Mouse (Mus musculus) heart, embryonic 15.5 days (tissue): ENCODE data around the gene Ren1. TPM values are rescaled to one million over a fixed set of nuclear protein-coding genes. Genes with fewer than 3 reads are reported as not detected.
"Not testable (repeated sequence)": the region's sequence is repeated elsewhere in the genome, so short reads cannot be mapped to it uniquely, and the experiment has no call there.

Source experiments
- ATAC-seq: fragments of 200-750 bp; cut with Nextera tagmentation; replicated peaks from 2 replicates; pipeline ENCODE4 v1.8.0; 2017; ENCODE audit warnings: low read depth, moderate TSS enrichment; ENCODE audit not compliant: insufficient number of reproducible peaks, insufficient read depth, low FRiP score
- H3K27ac ChIP-seq: fragments of 300-500 bp; sonication (generic); 2 replicates; pipeline ENCODE4 v1.5.1; 2015; ENCODE audit warnings: mild to moderate bottlenecking, inconsistent platforms
- H3K27me3 ChIP-seq: fragments of 300-500 bp; sonication (generic); 2 replicates; pipeline ENCODE4 v1.6.1; 2015; ENCODE audit warnings: inconsistent platforms
- H3K36me3 ChIP-seq: fragments of 300-500 bp; sonication (generic); 2 replicates; pipeline ENCODE4 v1.6.1; 2015; ENCODE audit warnings: mild to moderate bottlenecking, inconsistent platforms
- H3K4me1 ChIP-seq: fragments of 300-500 bp; sonication (generic); replicated peaks from 2 replicates; pipeline ENCODE4 v1.6.1; 2015; ENCODE audit warnings: inconsistent platforms
- H3K4me2 ChIP-seq: fragments of 300-500 bp; sonication (generic); 2 replicates; pipeline ENCODE4 v1.6.1; 2015; ENCODE audit warnings: inconsistent platforms, mild to moderate bottlenecking, moderate library complexity
- H3K4me3 ChIP-seq: fragments of 300-500 bp; sonication (generic); 2 replicates; pipeline ENCODE4 v1.5.1; 2015; ENCODE audit warnings: mild to moderate bottlenecking, inconsistent platforms
- H3K9ac ChIP-seq: fragments of 300-500 bp; sonication (generic); 2 replicates; pipeline ENCODE4 v1.6.1; 2015; ENCODE audit warnings: mild to moderate bottlenecking, inconsistent platforms
- H3K9me3 ChIP-seq: fragments of 300-500 bp; sonication (generic); replicated peaks from 2 replicates; pipeline ENCODE4 v1.6.1; 2016; ENCODE audit warnings: inconsistent platforms
- WGBS: fragments of 180-500 bp; shearing (Covaris S2); methylation state at CpG from one replicate; pipeline ENCODE4 v1.1.7; 2015; ENCODE audit warnings: mixed read lengths; 5-methylcytosine and 5-hydroxymethylcytosine counted together
- polyA plus RNA-seq: library from polyadenylated mRNA; unstranded; fragments of >200 nt; fragmentation: Nextera tagmentation; extraction: Ambion mirVana; gene quantifications from 2 replicates; pipeline ENCODE4 v1.2.1, GENCODE M21; 2015

Ren1 gene
- polyA plus RNA-seq, 1 experiment from 2014 or later, result 0.30 TPM

DNA sequence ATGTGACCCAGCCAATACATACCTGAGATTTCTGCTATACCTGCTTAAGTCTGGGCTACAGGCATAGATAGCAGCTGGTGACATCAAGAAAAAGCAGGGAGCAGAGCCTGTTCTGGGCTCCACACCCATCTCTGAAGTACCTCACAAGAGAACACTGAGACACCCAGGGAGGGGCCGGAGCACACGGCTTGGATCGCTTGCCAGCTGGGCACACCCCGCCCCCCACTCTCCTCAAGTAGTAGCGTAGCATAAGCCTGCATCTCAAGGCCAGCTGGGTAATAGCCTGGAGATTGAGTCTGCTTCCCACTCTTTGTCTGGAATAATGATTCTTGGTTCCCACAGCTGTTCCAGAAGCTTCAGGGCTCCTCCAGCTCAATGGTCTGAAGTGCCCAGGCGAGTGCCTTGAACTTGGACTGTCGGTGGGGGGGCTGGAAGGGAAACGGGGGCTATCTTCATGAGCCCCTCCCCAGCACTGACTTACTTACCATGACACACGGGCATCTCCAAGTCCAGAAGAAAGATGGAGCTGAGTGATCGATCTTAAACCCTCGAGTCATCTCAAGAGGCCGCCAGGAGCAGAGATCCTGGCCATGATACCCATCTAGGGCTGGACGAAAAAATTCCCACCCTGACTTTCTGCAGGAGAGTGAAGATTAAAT, 28.9 kb upstream of the Ren1 start, which contains the start of gene Kiss1:
Gene Kiss1 (plus strand): TSS at position 609 of the 659 bp plus-strand sequence.
- WGBS, result 79% methylated on average over 13 of the region's 13 CpGs
- ATAC-seq, result no peak
- Histone ChIP-seq H3K4me2 (no peak within 1 kb of the TSS), H3K27ac (no peak within 1 kb of the TSS), H3K9me3 (0 out of 2 replicates have a peak, but pooled peaks cover 3% of the 10 kb centered on the region), H3K9ac (no peak within 1 kb of the TSS), H3K36me3 (no peaks in the 10 kb centered on the region), H3K27me3 (0 out of 2 replicates have a peak, but pooled peaks cover 3% of the 10 kb centered on the region), H3K4me3 (no peak within 1 kb of the TSS), H3K4me1 (no peaks in the 10 kb centered on the region)

DNA sequence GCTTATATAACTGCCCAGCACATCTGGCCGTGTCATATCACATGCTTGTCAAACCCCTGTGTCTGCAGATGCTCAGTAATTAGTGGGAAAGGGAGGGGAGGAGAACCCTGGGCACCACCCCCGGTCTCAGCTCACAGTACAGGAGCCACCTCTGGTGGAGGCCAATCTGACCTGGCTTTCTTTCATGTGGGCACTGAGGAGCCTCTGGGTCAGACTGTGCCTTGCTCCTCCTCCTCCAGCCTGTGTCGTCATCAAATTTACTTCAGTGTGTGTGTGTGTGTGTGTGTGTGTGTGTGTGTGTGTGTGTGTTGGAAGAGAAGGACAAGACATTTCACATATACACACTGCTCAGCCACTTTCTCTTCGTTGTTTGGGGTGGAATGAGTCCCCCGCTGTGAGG, 27.0 kb upstream of the Ren1 start:
- WGBS, result 37% methylated on average over 5 of the region's 5 CpGs
- Histone ChIP-seq H3K27ac (no peak overlapping the region), H3K4me3 (no peak overlapping the region), H3K4me2 (no peak overlapping the region), H3K4me1 (no peaks in the 10 kb centered on the region), H3K9ac (no peak overlapping the region), H3K9me3 (0 out of 2 replicates have a peak, but pooled peaks cover 2% of the 10 kb centered on the region), H3K36me3 (no peaks in the 10 kb centered on the region), H3K27me3 (peaks cover 13% of the 10 kb centered on the region)
- no peak for ATAC-seq

DNA sequence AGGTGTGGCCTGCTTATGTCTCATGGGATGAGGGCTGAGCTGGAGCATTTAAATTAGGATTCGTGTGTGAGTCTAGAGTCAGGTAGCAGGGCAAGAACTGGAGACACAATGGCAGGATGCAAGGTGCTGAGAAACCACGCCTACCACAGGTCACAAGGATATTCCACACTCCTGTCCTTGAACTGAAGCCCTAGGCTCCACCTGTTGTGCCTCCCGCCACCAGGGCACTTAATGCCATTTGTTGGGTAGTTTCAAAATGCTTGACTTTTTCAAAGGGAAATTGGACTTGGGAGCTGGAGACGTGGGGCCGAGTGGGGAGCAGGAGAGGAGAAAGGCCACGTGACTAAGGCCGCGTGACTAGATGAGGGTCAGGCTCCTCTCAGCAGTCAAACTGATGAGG, 24.4 kb upstream of the Ren1 start:
- Histone ChIP-seq H3K4me2 (no peak overlapping the region), H3K4me1 (peaks cover 8% of the 10 kb centered on the region), H3K27ac (no peak overlapping the region), H3K9me3 (no peaks in the 10 kb centered on the region), H3K9ac (no peak overlapping the region), H3K36me3 (no peaks in the 10 kb centered on the region), H3K27me3 (peaks cover 36% of the 10 kb centered on the region), H3K4me3 (no peak overlapping the region)
- WGBS, result 74% methylated on average over 8 of the region's 8 CpGs
- no peak for ATAC-seq

DNA sequence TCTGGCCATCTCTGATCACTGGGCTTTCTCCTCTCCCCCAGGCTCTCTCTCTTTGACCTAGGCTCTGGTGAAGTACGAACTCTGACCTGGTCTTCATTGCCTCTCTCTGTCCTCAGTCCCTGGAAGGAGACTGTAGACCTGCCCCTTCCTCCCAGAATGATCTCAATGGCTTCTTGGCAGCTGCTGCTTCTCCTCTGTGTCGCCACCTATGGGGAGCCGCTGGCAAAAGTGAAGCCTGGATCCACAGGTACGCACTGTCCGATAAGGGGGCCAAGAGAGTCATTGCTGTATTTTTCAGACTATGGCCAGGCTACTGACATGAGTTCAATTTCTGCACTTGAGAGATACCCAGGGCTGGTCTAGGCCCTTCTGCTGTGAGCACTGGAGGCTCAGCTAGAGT, 23.2 kb upstream of the Ren1 start:
- ATAC-seq, result no peak
- Histone ChIP-seq H3K9me3 (no peaks in the 10 kb centered on the region), H3K4me3 (no peak overlapping the region), H3K36me3 (no peaks in the 10 kb centered on the region), H3K4me2 (no peak overlapping the region), H3K27me3 (peaks cover 40% of the 10 kb centered on the region), H3K9ac (no peak overlapping the region), H3K4me1 (peaks cover 8% of the 10 kb centered on the region), H3K27ac (no peak overlapping the region)
- 58% methylated on average over 5 of the region's 5 CpGs for WGBS

GRCm38 (mm10) chr1:133328299-133328795, 22.0 kb upstream of the Ren1 start:
- H3K4me1 ChIP-seq, result peaks cover 8% of the 10 kb centered on the region
- H3K27ac ChIP-seq, result no peak overlapping the region
- no peaks in the 10 kb centered on the region for H3K36me3 ChIP-seq
- H3K4me3 ChIP-seq, result no peak overlapping the region
- H3K9me3 ChIP-seq, result no peaks in the 10 kb centered on the region
- H3K27me3 ChIP-seq, result peaks cover 40% of the 10 kb centered on the region
- H3K4me2 ChIP-seq, result no peak overlapping the region
- no peak overlapping the region for H3K9ac ChIP-seq
- 73% methylated on average over 6 of the region's 6 CpGs for WGBS
- no peak for ATAC-seq

DNA sequence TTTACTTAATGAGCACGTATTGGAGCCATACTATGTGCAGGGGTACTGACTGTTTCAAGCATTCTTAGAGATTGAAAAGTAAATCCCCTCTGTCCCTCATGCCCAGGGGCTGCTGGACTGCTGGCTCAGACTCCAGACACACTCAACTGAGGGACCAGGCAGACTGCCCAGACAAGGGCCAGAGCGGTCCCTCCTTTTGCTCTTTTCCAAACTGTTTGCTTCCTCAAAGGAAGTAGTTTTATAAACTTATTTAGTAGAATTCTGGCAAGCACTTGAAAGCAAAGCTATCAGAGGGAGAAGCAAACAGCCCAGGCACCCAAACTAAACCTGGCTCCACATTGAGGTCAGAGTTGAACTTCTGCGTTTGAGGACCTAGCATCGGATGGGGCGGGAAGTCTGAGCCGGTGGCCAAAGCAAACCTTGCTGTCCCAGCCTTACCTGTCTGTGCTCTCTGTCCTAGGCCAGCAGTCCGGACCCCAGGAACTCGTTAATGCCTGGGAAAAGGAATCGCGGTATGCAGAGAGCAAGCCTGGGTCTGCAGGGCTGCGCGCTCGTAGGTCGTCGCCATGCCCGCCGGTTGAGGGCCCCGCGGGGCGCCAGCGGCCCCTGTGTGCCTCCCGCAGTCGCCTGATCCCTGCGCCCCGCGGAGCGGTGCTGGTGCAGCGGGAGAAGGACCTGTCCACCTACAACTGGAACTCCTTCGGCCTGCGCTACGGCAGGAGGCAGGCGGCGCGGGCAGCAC, 21.2 kb upstream of the Ren1 start:
- Histone ChIP-seq H3K27ac (no peak overlapping the region), H3K27me3 (peaks cover 38% of the 10 kb centered on the region), H3K4me3 (peak overlapping the region; percentile 32), H3K36me3 (no peaks in the 10 kb centered on the region), H3K4me2 (peak overlapping the region; percentile 64), H3K4me1 (peaks cover 8% of the 10 kb centered on the region), H3K9me3 (no peaks in the 10 kb centered on the region), H3K9ac (peak overlapping the region; percentile 31; the same call in 1 of the 2 replicates)
- no peak; the same call in 1 of the 2 replicates for ATAC-seq
- WGBS, result 6% methylated on average over 34 of the region's 34 CpGs

GRCm38 (mm10) chr1:133329638-133329964, 20.7 kb upstream of the Ren1 start:
- WGBS, result 28% methylated on average over 7 of the region's 7 CpGs
- H3K36me3 ChIP-seq, result no peaks in the 10 kb centered on the region
- peaks cover 8% of the 10 kb centered on the region for H3K4me1 ChIP-seq
- H3K4me2 ChIP-seq, result peak overlapping the region; percentile 64
- H3K9ac ChIP-seq, result peak overlapping the region; percentile 31; the same call in 1 of the 2 replicates
- no peak overlapping the region for H3K27ac ChIP-seq
- ATAC-seq, result no peak
- no peaks in the 10 kb centered on the region for H3K9me3 ChIP-seq
- peaks cover 37% of the 10 kb centered on the region for H3K27me3 ChIP-seq
- H3K4me3 ChIP-seq, result peak overlapping the region; percentile 32

- 49% methylated on average over 3 of the region's 3 CpGs for WGBS
- H3K9ac ChIP-seq, result no peak overlapping the region
- H3K4me1 ChIP-seq, result peaks cover 8% of the 10 kb centered on the region
- no peaks in the 10 kb centered on the region for H3K36me3 ChIP-seq
- no peak overlapping the region for H3K4me2 ChIP-seq
- H3K27ac ChIP-seq, result no peak overlapping the region
- no peaks in the 10 kb centered on the region for H3K9me3 ChIP-seq
- H3K4me3 ChIP-seq, result no peak overlapping the region
- ATAC-seq, result no peak
- peaks cover 37% of the 10 kb centered on the region for H3K27me3 ChIP-seq
Measured at GRCm38 (mm10) chr1:133331142-133331541, 19.2 kb upstream of the Ren1 start.

GRCm38 (mm10) chr1:133332656-133333430, 17.5 kb upstream of the Ren1 start:
- H3K4me2 ChIP-seq, result no peak overlapping the region
- no peak overlapping the region for H3K9ac ChIP-seq
- H3K4me3 ChIP-seq, result no peak overlapping the region
- 82% methylated on average over 11 of the region's 11 CpGs for WGBS
- H3K36me3 ChIP-seq, result no peaks in the 10 kb centered on the region
- H3K9me3 ChIP-seq, result no peaks in the 10 kb centered on the region
- H3K27me3 ChIP-seq, result peaks cover 31% of the 10 kb centered on the region
- no peak for ATAC-seq
- H3K27ac ChIP-seq, result no peak overlapping the region
- H3K4me1 ChIP-seq, result peaks cover 8% of the 10 kb centered on the region

DNA sequence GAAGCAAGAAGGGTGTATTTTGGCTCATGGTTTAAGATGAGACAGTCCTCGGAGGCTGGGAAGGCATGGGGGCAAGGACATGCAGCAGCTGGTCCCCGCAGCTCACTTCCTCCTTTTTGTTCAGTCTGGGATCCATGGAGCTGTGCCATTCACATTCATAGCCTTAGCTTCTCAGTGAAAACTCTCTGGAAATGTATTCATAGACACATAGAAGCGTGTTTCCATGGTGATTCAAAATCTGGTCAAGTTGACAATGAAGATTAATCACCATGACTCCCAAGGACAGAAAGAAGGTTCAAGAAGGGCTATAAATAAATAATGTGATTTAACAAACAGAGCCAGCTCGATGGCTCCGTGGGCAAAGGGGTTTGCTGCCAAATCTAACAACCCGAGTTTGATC, 16.4 kb upstream of the Ren1 start:
- Histone ChIP-seq H3K4me3 (no peak overlapping the region), H3K4me2 (no peak overlapping the region), H3K9ac (no peak overlapping the region), H3K36me3 (no peaks in the 10 kb centered on the region), H3K27me3 (peaks cover 21% of the 10 kb centered on the region), H3K4me1 (peaks cover 8% of the 10 kb centered on the region), H3K27ac (no peak overlapping the region), H3K9me3 (no peaks in the 10 kb centered on the region)
- 74% methylated on average over 6 of the region's 6 CpGs for WGBS
- no peak for ATAC-seq

DNA sequence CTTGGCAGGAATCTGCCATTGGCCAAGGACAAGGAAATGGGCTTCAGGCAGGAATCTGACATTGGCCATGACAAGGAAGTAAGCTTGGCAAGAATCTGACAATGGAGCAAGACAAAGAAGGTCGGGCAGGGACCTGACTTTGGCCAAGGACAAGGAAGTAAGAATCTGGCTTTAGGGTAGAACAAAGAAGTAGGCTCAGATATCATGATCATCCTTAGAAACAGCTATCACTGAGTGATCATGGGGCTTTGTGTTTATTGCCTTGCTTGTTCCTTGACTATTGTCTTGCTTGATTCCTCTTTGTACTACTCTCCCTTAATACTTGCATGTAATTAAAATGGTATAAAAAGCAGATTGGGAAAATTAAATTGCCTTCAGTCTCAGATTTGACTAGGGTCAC, 9.9 kb upstream of the Ren1 start:
- not testable (repeated sequence) for H3K27ac ChIP-seq, ATAC-seq, H3K4me1 ChIP-seq, H3K36me3 ChIP-seq, H3K4me3 ChIP-seq, H3K27me3 ChIP-seq, H3K9ac ChIP-seq, H3K9me3 ChIP-seq, H3K4me2 ChIP-seq
- 59% methylated on average over 1 of the region's 1 CpGs for WGBS
